Mouse (Mus musculus): Measurements from ENCODE around the gene Thsd1.
A peak's percentile ranks its signal among the peaks of the same experiment; 100 is the strongest.

Gene Thsd1

GRCm38 (mm10) chr8:22227061-22227877 lies at the start of gene Thsd1:
Gene Thsd1 (plus strand): TSS chr8:22227313.
- peak; percentile 10 to 44 for DNase-seq

GRCm38 (mm10) chr8:22184884-22185283 lies 42.2 kb upstream of the Thsd1 start:
- no peak for DNase-seq

DNA sequence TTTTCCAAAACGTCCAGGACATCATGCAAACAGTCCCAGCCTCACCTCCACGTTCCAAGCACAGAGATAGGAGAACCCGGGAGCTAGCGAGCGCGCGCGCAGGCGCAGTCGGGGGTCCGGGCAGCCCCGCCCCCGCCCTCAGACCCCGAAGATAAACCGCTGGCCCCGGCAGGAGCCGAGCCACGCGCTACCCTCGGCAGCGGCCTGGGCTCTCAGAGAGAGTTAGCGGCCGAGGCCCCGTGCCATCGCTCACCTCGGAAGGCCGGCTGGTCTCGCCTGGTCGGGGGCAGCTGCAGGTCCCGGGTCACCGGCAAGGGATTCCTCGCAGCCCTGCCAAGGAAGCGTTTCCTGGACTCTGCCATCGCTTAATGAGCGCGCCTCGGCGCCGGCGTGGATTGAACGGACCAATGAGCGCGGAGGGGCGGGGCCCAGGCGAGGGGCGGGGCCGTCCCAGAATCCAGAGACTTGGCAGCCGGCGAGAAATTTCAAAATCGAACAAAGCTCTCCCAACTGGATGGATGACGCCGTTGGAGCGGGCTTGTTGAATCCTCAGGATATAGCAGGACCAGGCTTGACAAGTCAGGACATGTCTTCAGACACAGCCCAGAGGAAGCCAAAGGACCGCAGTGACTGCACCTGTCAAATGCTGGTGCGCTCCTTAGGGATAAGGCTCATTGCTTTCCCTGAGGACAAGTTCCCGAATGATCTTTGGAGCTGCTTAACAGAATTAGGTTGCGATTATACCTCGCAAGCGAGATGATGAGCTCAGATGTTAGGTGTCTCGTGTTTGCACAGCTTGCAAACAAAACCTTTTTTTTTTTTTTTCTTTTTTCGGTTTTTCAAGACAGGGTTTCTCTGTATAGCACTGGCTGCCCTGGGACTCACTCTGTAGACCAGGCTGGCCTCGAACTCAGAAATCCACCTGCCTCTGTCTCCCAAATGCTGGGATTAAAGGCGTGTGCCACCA lies 41.4 kb upstream of the Thsd1 start, which contains the start of gene Ckap2:
Ckap2 (minus strand) TSS at position 389 of the 967 bp plus-strand sequence.
- peak; percentile 86 to 94 for DNase-seq

GRCm38 (mm10) chr8:22192660-22193431 lies 34.3 kb upstream of the Thsd1 start, which contains the start of gene Vps36:
Gene Vps36 (plus strand): TSS chr8:22192809.
- DNase-seq = peak; percentile 95 to 96

DNA sequence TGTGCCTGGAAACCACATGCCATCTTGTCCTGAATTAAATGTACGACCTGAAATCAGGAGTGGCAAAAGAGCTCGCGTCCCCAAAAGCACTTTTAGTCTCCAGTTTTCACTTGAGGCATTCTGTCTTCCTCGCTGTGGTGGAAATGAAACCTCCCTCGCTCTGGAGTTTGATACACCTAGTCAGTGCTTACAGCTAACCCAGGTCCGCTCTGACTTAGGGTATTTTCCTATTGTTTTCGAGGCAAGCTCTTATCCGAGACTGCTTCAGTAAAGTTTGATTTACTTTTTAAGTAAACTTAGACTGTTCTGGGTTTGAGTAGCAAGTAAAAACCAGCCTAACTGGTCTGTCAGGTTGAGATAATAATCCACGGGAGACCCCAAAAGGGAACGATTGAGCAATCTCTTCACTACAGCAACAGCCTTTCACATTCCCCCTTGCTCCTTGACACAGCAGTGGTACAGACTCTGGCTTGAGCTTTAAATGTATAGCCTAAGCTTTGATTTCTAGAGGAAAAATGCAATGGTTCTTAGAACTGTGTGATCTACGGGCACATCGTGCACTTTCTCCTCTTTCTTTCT lies 33.6 kb upstream of the Thsd1 start:
- no peak for DNase-seq

- DNase-seq = no peak
Observed at GRCm38 (mm10) chr8:22197914-22198313, 29.2 kb upstream of the Thsd1 start.

DNA sequence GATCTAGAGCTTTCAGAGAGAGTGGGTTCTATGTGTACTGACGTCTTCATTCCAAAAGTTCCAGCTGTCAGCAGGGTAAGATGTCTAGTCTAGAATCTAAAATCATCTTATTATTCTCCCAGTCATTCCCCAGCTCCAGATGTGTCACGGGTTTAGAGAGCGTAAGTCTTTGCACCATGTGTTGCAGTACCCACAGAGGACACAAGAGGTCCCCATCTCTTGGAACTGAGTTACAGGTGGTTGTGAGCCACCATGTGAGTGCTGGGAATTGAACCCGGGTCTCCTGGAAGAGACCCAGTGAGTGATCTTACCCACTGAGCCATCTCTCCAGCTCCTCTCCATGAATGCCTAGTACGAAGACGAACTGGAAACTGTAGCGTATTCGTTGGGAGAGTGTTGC lies 27.6 kb upstream of the Thsd1 start:
- DNase-seq = no peak

DNA sequence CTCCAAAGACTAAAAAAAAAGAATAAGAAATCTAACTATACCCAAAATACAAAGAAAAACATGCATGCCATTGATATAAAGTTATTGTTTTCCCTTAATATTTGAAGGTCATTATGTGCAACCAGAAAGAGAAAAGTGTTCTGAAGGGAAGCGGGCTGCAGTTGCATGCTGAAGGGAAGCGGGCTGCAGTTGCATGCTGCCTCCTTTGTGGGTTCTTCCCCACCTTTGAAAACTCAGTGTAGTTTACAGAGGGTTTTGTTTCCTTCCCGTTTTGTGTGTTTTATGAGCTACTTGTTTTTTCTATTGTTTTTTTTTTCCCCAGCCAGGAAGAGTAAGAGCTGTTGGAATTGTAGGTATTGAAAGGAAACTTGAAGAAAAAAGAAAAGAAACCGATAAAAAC lies 19.6 kb upstream of the Thsd1 start:
- DNase-seq = no peak

DNA sequence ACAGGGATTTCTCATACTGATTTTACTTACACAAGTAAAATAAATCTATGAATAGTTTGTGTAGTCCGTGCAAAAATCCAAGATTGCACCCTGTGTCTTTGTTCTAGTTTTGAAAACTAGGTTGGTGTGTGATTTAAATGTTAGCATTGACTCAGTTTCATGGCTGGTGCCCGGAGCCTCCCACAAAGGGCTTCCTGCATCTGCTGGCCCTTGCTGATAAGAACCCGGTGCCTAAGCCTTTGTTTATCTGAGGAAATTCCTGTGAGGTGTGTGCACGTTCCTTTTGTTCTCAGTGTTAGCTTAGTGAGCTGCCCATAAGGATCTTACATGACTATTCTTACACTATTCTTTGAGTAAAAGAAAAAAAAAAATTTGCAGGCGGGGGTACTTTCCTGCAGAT lies 18.1 kb upstream of the Thsd1 start:
- DNase-seq = no peak

- no peak for DNase-seq
Observed at GRCm38 (mm10) chr8:22214826-22215225, 12.3 kb upstream of the Thsd1 start.

DNA sequence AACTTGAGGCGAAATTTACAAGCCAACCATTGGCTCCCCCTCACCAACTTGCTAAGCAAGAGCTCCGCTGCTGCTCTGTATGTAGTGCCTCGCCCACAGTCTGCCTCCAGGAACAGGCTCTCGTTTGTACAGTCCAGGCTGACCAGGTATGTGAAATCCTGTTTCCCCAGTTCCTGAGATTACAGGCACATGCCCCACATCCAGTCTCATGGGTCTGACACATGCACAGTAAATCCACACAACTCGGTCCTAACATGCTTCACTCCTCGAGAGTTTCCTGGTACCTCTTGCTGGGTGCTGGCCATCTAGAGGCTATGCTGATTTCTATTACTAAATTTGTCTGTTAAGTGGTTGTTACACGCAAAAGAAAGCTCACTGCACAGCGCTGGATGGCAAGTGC lies 752 bp upstream of the Thsd1 start:
- DNase-seq = no peak

- no peak for DNase-seq
Observed at GRCm38 (mm10) chr8:22228621-22229020, 1.5 kb downstream of the Thsd1 start.

GRCm38 (mm10) chr8:22242986-22243385 lies 15.9 kb downstream of the Thsd1 start:
- DNase-seq = no peak

- DNase-seq = no peak
Observed at GRCm38 (mm10) chr8:22245663-22246062, 18.6 kb downstream of the Thsd1 start.

DNA sequence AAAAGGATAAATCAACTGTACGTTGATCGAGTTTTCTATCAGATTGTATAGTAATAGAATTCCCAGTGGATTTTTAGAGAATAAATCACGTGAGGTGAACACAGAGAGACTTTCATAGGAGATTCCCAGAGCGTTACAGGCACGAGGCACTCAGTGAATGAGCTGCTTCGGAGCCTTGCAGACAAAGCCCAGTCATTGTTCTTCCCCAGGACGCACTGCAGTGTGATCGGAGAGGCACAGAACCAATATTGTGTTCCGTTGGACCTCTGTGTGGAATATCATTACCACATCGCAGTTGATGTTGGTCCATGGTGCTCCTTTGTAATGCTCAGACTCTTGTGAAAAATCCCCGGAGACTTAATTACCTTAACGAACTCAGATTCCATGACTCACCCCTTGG lies 20.8 kb downstream of the Thsd1 start:
- no peak for DNase-seq

GRCm38 (mm10) chr8:22249080-22249479 lies 22.0 kb downstream of the Thsd1 start:
- no peak for DNase-seq

- no peak for DNase-seq
Observed at GRCm38 (mm10) chr8:22258946-22259450, 31.9 kb downstream of the Thsd1 start.

DNA sequence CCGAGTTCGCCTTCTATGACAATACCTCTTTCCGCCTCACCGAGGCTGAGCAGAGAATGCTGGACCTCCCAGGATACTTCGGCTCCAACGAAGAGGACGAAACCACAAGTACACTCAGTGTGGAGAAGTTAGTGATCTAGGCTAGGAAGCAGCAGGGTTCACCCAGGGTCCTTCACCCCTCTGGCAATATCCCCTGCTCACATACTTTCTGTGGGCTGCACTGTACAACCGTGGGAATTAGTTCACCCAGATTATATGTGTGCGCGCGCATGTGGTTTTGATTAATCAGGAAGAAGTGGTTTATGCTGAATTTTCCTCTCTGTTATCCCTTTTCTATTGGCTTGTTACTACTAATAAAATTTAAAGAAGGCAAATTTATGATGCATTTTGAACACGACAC lies 32.4 kb downstream of the Thsd1 start:
- DNase-seq = no peak

DNA sequence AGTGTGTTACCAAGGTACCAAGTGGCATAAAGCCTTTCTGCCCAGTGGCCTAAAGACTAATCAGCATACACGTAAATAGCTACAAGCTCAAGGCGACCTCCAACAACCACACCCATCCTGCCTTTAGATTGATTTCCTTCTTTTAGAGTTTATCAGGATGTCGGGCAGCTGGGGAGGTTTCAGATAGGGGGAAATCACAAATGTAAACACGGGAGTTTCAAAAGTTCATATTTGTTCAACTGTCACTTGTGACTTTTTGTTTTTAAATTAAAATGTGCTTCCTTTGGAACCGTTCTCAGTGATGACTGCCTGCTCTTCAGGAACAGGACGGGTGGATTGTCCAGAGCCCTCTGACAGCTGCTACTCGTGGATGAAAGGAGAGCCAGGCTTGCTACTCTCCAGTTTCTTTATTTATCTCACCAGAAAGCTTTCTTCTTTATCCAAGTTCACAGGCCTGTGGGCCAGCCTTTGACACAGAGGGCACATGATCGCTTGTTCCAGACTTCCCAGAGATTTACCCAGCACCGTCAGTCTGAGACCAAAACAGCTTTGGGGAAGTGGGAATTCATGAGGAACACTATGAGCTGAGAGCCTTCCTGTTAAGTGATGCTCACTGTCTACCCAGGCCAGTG lies 33.1 kb downstream of the Thsd1 start:
- no peak for DNase-seq

GRCm38 (mm10) chr8:22262267-22262666 lies 35.2 kb downstream of the Thsd1 start:
- DNase-seq = no peak

- no peak for DNase-seq
Observed at GRCm38 (mm10) chr8:22264292-22264691, 37.2 kb downstream of the Thsd1 start.

GRCm38 (mm10) chr8:22264787-22265186 lies 37.7 kb downstream of the Thsd1 start:
- DNase-seq = no peak

Data from cerebellum, postnatal 25 days (tissue).